Mouse (Mus musculus) liver, embryonic 12.5 days (tissue): ENCODE results near the gene Tspan11. TPM values are rescaled to one million over a fixed set of nuclear protein-coding genes. Genes with fewer than 3 reads are reported as not detected.

Source experiments
- ATAC-seq: fragments of 200-750 bp; cut with Nextera tagmentation; 2 replicates; pipeline ENCODE4 v1.8.0; 2017; ENCODE audit warnings: moderate number of reproducible peaks, mild to moderate bottlenecking, moderate library complexity
- H3K27ac ChIP-seq: fragments of 300-500 bp; sonication (generic); 2 replicates; pipeline ENCODE4 v1.5.1; 2016; ENCODE audit warnings: mild to moderate bottlenecking
- H3K27me3 ChIP-seq: fragments of 300-500 bp; sonication (generic); replicated peaks from 2 replicates; pipeline ENCODE4 v1.6.1; 2016; ENCODE audit warnings: mild to moderate bottlenecking, moderate library complexity
- H3K36me3 ChIP-seq: fragments of 300-500 bp; sonication (generic); 2 replicates; pipeline ENCODE4 v1.6.1; 2016; ENCODE audit warnings: mild to moderate bottlenecking, moderate library complexity
- H3K4me1 ChIP-seq: fragments of 300-500 bp; sonication (generic); 2 replicates; pipeline ENCODE4 v1.6.1; 2016
- H3K4me2 ChIP-seq: fragments of 300-500 bp; sonication (generic); 2 replicates; pipeline ENCODE4 v1.6.1; 2016; ENCODE audit warnings: mild to moderate bottlenecking, moderate library complexity
- H3K4me3 ChIP-seq: fragments of 300-500 bp; sonication (generic); 2 replicates; pipeline ENCODE4 v1.5.1; 2016; ENCODE audit warnings: mild to moderate bottlenecking, moderate library complexity
- H3K9ac ChIP-seq: fragments of 300-500 bp; sonication (generic); 2 replicates; pipeline ENCODE4 v1.6.1; 2016; ENCODE audit warnings: mild to moderate bottlenecking, moderate library complexity
- H3K9me3 ChIP-seq: fragments of 300-500 bp; sonication (generic); replicated peaks from 2 replicates; pipeline ENCODE4 v1.6.1; 2016; ENCODE audit warnings: mild to moderate bottlenecking, moderate library complexity
- WGBS: fragments of 180-500 bp; shearing (Covaris S2); methylation state at CpG from one replicate; pipeline ENCODE4 v1.1.7; 2016; ENCODE audit not compliant: insufficient replicate concordance; 5-methylcytosine and 5-hydroxymethylcytosine counted together
- polyA plus RNA-seq: library from polyadenylated mRNA; unstranded; fragments of >200 nt; fragmentation: Nextera tagmentation; extraction: Ambion mirVana; gene quantifications from 2 replicates; pipeline ENCODE4 v1.2.1, GENCODE M21; 2016

Gene Tspan11
- polyA plus RNA-seq, 1 experiment from 2014 or later = 0.43 TPM

- ATAC-seq = no peak
- no peaks in the 10 kb centered on the region for H3K36me3 ChIP-seq
- H3K9ac ChIP-seq = no peak overlapping the region
- H3K4me2 ChIP-seq = no peak overlapping the region
- WGBS = 77% methylated on average over 20 of the region's 20 CpGs
- no peak overlapping the region for H3K4me3 ChIP-seq
- no peak overlapping the region for H3K27ac ChIP-seq
- H3K4me1 ChIP-seq = no peaks in the 10 kb centered on the region
- no peaks in the 10 kb centered on the region for H3K27me3 ChIP-seq
- H3K9me3 ChIP-seq = no peaks in the 10 kb centered on the region
Observed at GRCm38 (mm10) chr6:127978941-127979340, 91.6 kb downstream of the Tspan11 start.

GRCm38 (mm10) chr6:127979831-127980230 is 92.4 kb downstream of the Tspan11 start:
- Histone ChIP-seq H3K9ac (no peak overlapping the region), H3K4me3 (no peak overlapping the region), H3K4me1 (no peaks in the 10 kb centered on the region), H3K36me3 (no peaks in the 10 kb centered on the region), H3K27me3 (no peaks in the 10 kb centered on the region), H3K9me3 (no peaks in the 10 kb centered on the region), H3K27ac (no peak overlapping the region), H3K4me2 (no peak overlapping the region)
- no peak for ATAC-seq
- 86% methylated on average over 5 of the region's 5 CpGs for WGBS

GRCm38 (mm10) chr6:127980381-127981045 is 93.1 kb downstream of the Tspan11 start:
- H3K27ac ChIP-seq = no peak overlapping the region
- no peaks in the 10 kb centered on the region for H3K27me3 ChIP-seq
- ATAC-seq = no peak

GRCm38 (mm10) chr6:127981176-127981575 is 93.8 kb downstream of the Tspan11 start:
- H3K4me3 ChIP-seq = no peak overlapping the region
- no peaks in the 10 kb centered on the region for H3K4me1 ChIP-seq
- 60% methylated on average over 8 of the region's 8 CpGs for WGBS
- H3K36me3 ChIP-seq = no peaks in the 10 kb centered on the region
- no peak overlapping the region for H3K4me2 ChIP-seq
- H3K27me3 ChIP-seq = no peaks in the 10 kb centered on the region
- ATAC-seq = no peak
- H3K27ac ChIP-seq = no peak overlapping the region
- no peaks in the 10 kb centered on the region for H3K9me3 ChIP-seq
- no peak overlapping the region for H3K9ac ChIP-seq

More at GRCm38 (mm10) chr6:127980381-127981045, 93.1 kb downstream of the Tspan11 start:
- Histone ChIP-seq H3K9ac (no peak overlapping the region), H3K36me3 (no peaks in the 10 kb centered on the region), H3K4me2 (no peak overlapping the region), H3K4me1 (no peaks in the 10 kb centered on the region), H3K9me3 (no peaks in the 10 kb centered on the region), H3K4me3 (no peak overlapping the region)
- WGBS = 60% methylated on average over 11 of the region's 11 CpGs

GRCm38 (mm10) chr6:127986357-127986756 is 99.0 kb downstream of the Tspan11 start:
- H3K27me3 ChIP-seq = no peaks in the 10 kb centered on the region
- no peaks in the 10 kb centered on the region for H3K9me3 ChIP-seq
- no peak overlapping the region for H3K4me2 ChIP-seq
- H3K4me1 ChIP-seq = no peaks in the 10 kb centered on the region
- WGBS = 40% methylated on average over 9 of the region's 9 CpGs
- no peak for ATAC-seq
- H3K9ac ChIP-seq = no peak overlapping the region
- no peak overlapping the region for H3K27ac ChIP-seq
- no peaks in the 10 kb centered on the region for H3K36me3 ChIP-seq
- H3K4me3 ChIP-seq = no peak overlapping the region

GRCm38 (mm10) chr6:127987374-127987773 is 100.0 kb downstream of the Tspan11 start:
- 83% methylated on average over 14 of the region's 14 CpGs for WGBS

GRCm38 (mm10) chr6:127988944-127989494 is 101.6 kb downstream of the Tspan11 start:
- no peak for ATAC-seq
- no peaks in the 10 kb centered on the region for H3K36me3 ChIP-seq
- no peak overlapping the region for H3K9ac ChIP-seq
- H3K27me3 ChIP-seq = no peaks in the 10 kb centered on the region
- no peak overlapping the region for H3K4me2 ChIP-seq
- 83% methylated on average over 12 of the region's 12 CpGs for WGBS
- H3K4me3 ChIP-seq = no peak overlapping the region
- no peak overlapping the region for H3K27ac ChIP-seq
- no peaks in the 10 kb centered on the region for H3K9me3 ChIP-seq
- peaks cover 4% of the 10 kb centered on the region; the same call in 1 of the 2 replicates for H3K4me1 ChIP-seq

More at GRCm38 (mm10) chr6:127987374-127987773, 100.0 kb downstream of the Tspan11 start:
- Histone ChIP-seq H3K4me2 (no peak overlapping the region), H3K9ac (no peak overlapping the region), H3K9me3 (no peaks in the 10 kb centered on the region), H3K4me3 (no peak overlapping the region), H3K27ac (no peak overlapping the region), H3K36me3 (no peaks in the 10 kb centered on the region), H3K4me1 (no peaks in the 10 kb centered on the region), H3K27me3 (no peaks in the 10 kb centered on the region)
- ATAC-seq = no peak

GRCm38 (mm10) chr6:127989624-127990212 is 102.3 kb downstream of the Tspan11 start:
- H3K36me3 ChIP-seq = no peaks in the 10 kb centered on the region
- H3K4me3 ChIP-seq = no peak overlapping the region
- no peaks in the 10 kb centered on the region for H3K27me3 ChIP-seq
- no peak overlapping the region for H3K9ac ChIP-seq
- 81% methylated on average over 11 of the region's 11 CpGs for WGBS
- no peaks in the 10 kb centered on the region for H3K9me3 ChIP-seq
- ATAC-seq = no peak
- peaks cover 4% of the 10 kb centered on the region; the same call in 1 of the 2 replicates for H3K4me1 ChIP-seq
- no peak overlapping the region for H3K27ac ChIP-seq
- no peak overlapping the region for H3K4me2 ChIP-seq

GRCm38 (mm10) chr6:127991509-127992176 is 104.3 kb downstream of the Tspan11 start:
- Histone ChIP-seq H3K4me3 (no peak overlapping the region), H3K27ac (no peak overlapping the region), H3K9me3 (no peaks in the 10 kb centered on the region), H3K9ac (no peak overlapping the region), H3K36me3 (no peaks in the 10 kb centered on the region), H3K27me3 (no peaks in the 10 kb centered on the region), H3K4me1 (peaks cover 4% of the 10 kb centered on the region; the same call in 1 of the 2 replicates), H3K4me2 (no peak overlapping the region)
- 55% methylated on average over 11 of the region's 11 CpGs for whole genome bisulfite sequencing
- ATAC-seq = no peak

GRCm38 (mm10) chr6:127992993-127993392 is 105.6 kb downstream of the Tspan11 start:
- Histone ChIP-seq H3K4me1 (peaks cover 4% of the 10 kb centered on the region; the same call in 1 of the 2 replicates), H3K36me3 (no peaks in the 10 kb centered on the region), H3K4me3 (no peak overlapping the region), H3K9me3 (no peaks in the 10 kb centered on the region), H3K27me3 (no peaks in the 10 kb centered on the region), H3K9ac (no peak overlapping the region), H3K27ac (no peak overlapping the region), H3K4me2 (no peak overlapping the region)
- no peak for ATAC-seq
- WGBS = 77% methylated on average over 8 of the region's 8 CpGs

GRCm38 (mm10) chr6:127996928-127997327 is 109.5 kb downstream of the Tspan11 start:
- Histone ChIP-seq H3K9ac (no peak overlapping the region), H3K4me3 (no peak overlapping the region), H3K27ac (no peak overlapping the region), H3K36me3 (no peaks in the 10 kb centered on the region), H3K27me3 (no peaks in the 10 kb centered on the region), H3K4me1 (peaks cover 4% of the 10 kb centered on the region; the same call in 1 of the 2 replicates), H3K9me3 (no peaks in the 10 kb centered on the region), H3K4me2 (no peak overlapping the region)
- WGBS = 63% methylated on average over 5 of the region's 5 CpGs
- no peak for ATAC-seq

GRCm38 (mm10) chr6:127999118-127999517 is 111.7 kb downstream of the Tspan11 start:
- WGBS = 65% methylated on average over 2 of the region's 2 CpGs
- no peaks in the 10 kb centered on the region for H3K4me1 ChIP-seq
- no peak overlapping the region for H3K27ac ChIP-seq
- no peaks in the 10 kb centered on the region for H3K9me3 ChIP-seq
- H3K27me3 ChIP-seq = no peaks in the 10 kb centered on the region
- no peak overlapping the region for H3K4me3 ChIP-seq
- ATAC-seq = no peak
- no peak overlapping the region for H3K9ac ChIP-seq
- H3K36me3 ChIP-seq = no peaks in the 10 kb centered on the region
- H3K4me2 ChIP-seq = no peak overlapping the region
